Mouse (Mus musculus) heart, adult 2 months (tissue): ENCODE results near the gene Lyl1. TPM values are rescaled to one million over a fixed set of nuclear protein-coding genes. Genes with fewer than 3 reads are reported as not detected.
A peak's percentile ranks its signal among the peaks of the same experiment; 100 is the strongest.

Experiments
- DNase-seq, 2 experiments: peaks; one replicate each; pipeline ENCODE4 v3.0.0; 2021
- H3K27ac ChIP-seq: fragments of 200-600 bp; 2 replicates; pipeline ENCODE4 v1.8.1; 2022
- H3K27me3 ChIP-seq: fragments of 200-500 bp; 2 replicates; pipeline ENCODE4 v1.6.1; 2012; ENCODE audit warnings: mild to moderate bottlenecking, low read length, inconsistent platforms, mixed read lengths; ENCODE audit not compliant: control insufficient read depth, insufficient read depth
- H3K36me3 ChIP-seq: fragments of 200-500 bp; 2 replicates; pipeline ENCODE4 v1.6.1; 2012; ENCODE audit warnings: low read length, inconsistent platforms; ENCODE audit not compliant: control insufficient read depth, insufficient read depth
- H3K4me1 ChIP-seq: fragments of 200-500 bp; 2 replicates; pipeline ENCODE4 v1.6.1; 2011; ENCODE audit warnings: low read length; ENCODE audit not compliant: control insufficient read depth, insufficient read depth
- H3K4me3 ChIP-seq: fragments of 200-600 bp; 2 replicates; pipeline ENCODE4 v1.8.1; 2022
- H3K79me2 ChIP-seq: fragments of 200-500 bp; replicated peaks from 2 replicates; pipeline ENCODE4 v1.6.1; 2012; ENCODE audit warnings: mild to moderate bottlenecking, inconsistent platforms, low read length, moderate library complexity, mixed read lengths; ENCODE audit not compliant: control insufficient read depth, insufficient read depth
- H3K9ac ChIP-seq: fragments of 200-500 bp; 2 replicates; pipeline ENCODE4 v1.6.1; 2012; ENCODE audit warnings: low read depth, mild to moderate bottlenecking, control low read depth, inconsistent platforms, low read length, mixed read lengths
- CTCF ChIP-seq: fragments of 200-600 bp; IDR thresholded peaks from 2 replicates; pipeline ENCODE4 v1.8.1; 2022; ENCODE audit warnings: antibody characterized with exemption, mild to moderate bottlenecking, moderate library complexity
- EP300 ChIP-seq: fragments of 200-500 bp; IDR thresholded peaks from 2 replicates; pipeline ENCODE4 v1.6.1; 2011; ENCODE audit warnings: low read depth, low read length, control low read depth; ENCODE audit not compliant: insufficient read depth
- POLR2A ChIP-seq: fragments of 200-500 bp; IDR thresholded peaks from 2 replicates; pipeline ENCODE4 v1.6.1; 2011; ENCODE audit warnings: mild to moderate bottlenecking, low read depth, low read length, control low read depth; ENCODE audit not compliant: insufficient read depth
- WGBS: fragments of 180-500 bp; shearing (Covaris S2); methylation state at CpG from one replicate; pipeline ENCODE4 v1.1.7; 2018; 5-methylcytosine and 5-hydroxymethylcytosine counted together
- intact Hi-C: fragments of 180-260 bp; cut with DNase I; formaldehyde crosslinking; loops from one replicate; pipeline ENCODE4 v1.15.1; 2025
- polyA plus RNA-seq: library from polyadenylated mRNA; depleted of rRNA; stranded (reverse); fragments of >200 nt; gene quantifications from 2 replicates; pipeline ENCODE4 v1.2.3, GENCODE M21; 2012
- total RNA-seq, 2 experiments: library from RNA; stranded (reverse); gene quantifications; 2 replicates each; pipeline ENCODE4 v1.2.3; 2021

Gene Lyl1
- total and polyA plus RNA-seq, 3 experiments, result 3.0 to 7.7 (median 3.7) TPM

DNA sequence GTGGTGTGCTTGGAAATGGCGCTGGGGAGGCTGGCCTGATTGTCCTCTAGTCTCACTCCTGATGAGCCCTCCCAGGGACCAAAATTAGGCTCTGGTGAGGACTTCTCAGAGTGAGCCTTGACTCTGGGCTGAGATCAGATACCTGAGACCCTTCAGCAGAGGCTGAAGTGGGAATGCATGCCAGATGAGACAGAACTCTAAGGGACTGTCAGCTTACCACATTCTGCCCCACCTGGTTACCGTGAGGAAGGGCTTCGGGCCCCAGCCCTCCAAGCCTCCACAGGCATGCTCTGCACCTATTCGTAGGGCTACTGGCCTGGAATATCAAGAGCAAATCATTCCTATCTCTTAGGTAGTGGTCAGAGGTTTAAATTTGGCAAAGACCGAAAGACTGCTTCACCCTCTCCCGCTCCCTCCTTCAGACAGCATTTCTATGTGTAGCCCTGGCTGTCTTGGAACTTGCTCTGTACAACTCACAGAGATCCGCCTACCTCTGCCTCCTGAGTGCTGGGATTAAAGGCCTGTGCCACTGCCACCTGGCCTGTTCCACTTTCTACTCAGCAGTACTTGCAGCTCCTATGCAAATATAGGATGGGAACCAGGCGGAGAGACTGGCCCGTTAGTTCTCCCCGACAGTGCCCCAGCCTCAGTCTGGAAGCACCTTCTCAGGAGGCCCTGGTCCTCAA lies 37.6 kb downstream of the Lyl1 start:
- TF ChIP-seq POLR2A (no peak), EP300 (no peak), CTCF (no peak)
- Histone ChIP-seq H3K79me2 (peaks cover 2% of the 10 kb centered on the region; the same call in 1 of the 2 replicates), H3K36me3 (no peaks in the 10 kb centered on the region; the same call in 1 of the 2 replicates), H3K4me3 (no peak overlapping the region), H3K4me1 (peaks cover 47% of the 10 kb centered on the region), H3K27me3 (no peaks in the 10 kb centered on the region), H3K9ac (peak overlapping the region; percentile 19; the same call in 1 of the 2 replicates), H3K27ac (peak overlapping the region; percentile 28)
- no peak for DNase-seq
- intact Hi-C loops, result no loop called here
- 77% methylated on average over 10 of the region's 10 CpGs for WGBS

DNA sequence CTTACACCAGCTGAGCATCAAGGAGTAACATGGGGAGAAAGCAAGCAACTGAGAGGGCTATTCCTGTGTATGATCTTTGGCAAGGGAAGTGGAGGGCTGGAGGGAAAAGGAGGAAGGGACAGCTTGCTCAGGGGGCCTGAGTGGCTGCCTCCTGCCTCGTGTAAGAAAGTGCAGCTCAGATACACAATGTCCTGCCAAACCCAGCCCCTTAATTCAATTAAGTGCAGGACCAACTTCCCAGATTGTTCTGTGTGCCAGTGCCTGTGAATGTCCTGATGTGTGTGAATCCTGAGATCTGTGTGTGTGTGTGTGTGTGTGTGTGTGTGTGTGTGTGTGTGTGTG lies 38.1 kb downstream of the Lyl1 start:
- no peak for DNase-seq
- Histone ChIP-seq H3K4me3 (no peak overlapping the region), H3K36me3 (no peaks in the 10 kb centered on the region; the same call in 1 of the 2 replicates), H3K27ac (peak overlapping the region; percentile 17; the same call in 1 of the 2 replicates), H3K4me1 (peaks cover 49% of the 10 kb centered on the region), H3K9ac (no peak overlapping the region; the same call in 1 of the 2 replicates), H3K27me3 (no peaks in the 10 kb centered on the region), H3K79me2 (peaks cover 2% of the 10 kb centered on the region; the same call in 1 of the 2 replicates)
- TF ChIP-seq POLR2A, result no peak
- WGBS, result 13% methylated on average over 1 of the region's 1 CpGs
- intact Hi-C loops, result no loop called here

DNA sequence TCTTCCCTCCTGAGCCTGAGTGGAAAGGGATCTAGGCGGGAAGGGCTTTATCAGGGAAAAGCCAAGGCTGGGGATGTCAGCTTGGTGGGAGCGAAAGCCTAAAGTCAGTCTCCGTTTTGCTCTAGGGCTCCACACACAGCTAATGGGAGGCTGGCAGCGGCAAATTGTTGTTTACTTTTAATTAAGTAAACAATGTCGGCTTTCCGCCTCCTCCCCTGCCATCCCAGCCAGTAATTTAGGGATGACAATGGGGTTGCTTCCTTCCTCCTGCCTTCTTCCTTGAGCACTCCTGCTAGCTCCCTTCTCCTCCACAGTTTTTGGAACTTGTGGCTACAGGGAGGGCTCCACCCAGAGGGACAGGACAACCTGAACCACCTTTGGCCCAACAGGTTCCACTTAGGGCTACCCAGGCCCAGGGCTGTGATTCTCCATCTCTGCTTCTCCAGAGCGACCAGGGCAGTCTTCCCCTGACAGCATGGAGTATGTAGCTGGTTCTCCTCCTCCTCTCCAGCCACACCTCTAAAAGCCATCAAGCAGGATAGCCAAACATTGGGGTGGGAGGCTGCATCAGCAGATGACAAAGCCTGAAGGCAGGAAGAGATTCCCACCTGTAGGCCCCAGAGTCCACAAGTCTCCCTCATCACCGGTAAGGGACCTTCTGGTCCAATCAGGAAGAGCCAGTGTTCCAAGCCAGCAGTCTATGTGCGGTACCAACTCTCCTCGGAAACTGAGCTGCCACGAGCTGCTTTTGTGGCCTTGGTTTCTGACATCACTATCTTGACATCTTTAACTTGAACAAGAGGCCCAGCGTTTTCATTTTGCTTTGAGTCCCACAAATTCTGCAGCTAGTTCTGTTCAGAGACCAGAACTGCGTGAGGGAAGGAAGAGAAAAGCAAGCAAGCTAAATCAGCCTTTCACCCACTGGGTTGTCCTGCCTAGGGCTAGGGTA lies 39.9 kb downstream of the Lyl1 start:
- Histone ChIP-seq H3K79me2 (peaks cover 2% of the 10 kb centered on the region; the same call in 1 of the 2 replicates), H3K4me1 (peaks cover 49% of the 10 kb centered on the region), H3K27me3 (no peaks in the 10 kb centered on the region), H3K9ac (no peak overlapping the region), H3K36me3 (no peaks in the 10 kb centered on the region; the same call in 1 of the 2 replicates), H3K27ac (peak overlapping the region; percentile 78), H3K4me3 (no peak overlapping the region)
- intact Hi-C loops, result no loop called here
- WGBS, result 59% methylated on average over 13 of the region's 13 CpGs
- TF ChIP-seq POLR2A (no peak), CTCF (no peak), EP300 (no peak)
- no peak for DNase-seq

DNA sequence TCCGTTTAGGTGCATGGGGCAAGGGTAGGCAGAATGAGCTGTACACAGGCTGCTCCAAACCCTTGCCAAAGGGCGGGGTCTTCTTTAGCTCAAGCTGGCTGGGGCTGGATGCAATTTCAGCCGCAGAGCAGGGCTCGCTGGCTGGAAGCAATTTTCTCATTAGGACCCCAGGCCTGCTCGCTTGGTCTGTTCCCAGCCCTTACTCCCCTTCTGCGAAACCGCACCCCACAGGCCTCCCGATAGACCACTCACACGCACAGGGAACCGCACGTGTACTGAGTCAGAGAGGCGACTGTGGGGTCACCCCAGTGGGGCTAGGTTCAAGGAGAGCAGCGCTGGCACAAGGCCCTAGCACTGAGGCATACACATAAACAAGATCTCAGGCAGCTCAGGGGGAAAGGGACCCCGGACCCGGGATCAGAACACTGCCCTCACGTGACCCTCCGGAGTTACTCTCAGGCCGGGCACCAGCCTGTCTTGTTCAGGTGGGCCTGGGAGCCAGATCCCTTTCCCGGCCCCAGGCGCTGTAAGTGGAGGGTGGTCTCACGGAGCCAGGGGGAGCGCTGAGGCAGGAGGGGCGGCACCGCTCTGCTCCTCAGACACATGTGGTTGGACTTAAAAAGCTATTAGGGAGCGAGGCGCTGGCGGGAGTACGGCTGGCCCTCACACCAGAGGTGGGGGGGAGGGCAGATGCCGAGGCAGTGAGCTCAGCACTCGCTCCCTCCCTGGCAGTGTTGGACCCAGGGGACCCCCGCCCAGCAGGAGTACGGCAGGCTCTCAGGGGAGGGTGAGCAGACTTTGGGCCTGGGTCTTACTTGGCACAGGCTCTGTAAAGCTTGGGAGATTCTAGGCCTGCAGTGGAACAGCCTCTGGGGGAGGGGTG lies 41.2 kb downstream of the Lyl1 start:
- Histone ChIP-seq H3K9ac (peak overlapping the region; percentile 39), H3K79me2 (peaks cover 2% of the 10 kb centered on the region; the same call in 1 of the 2 replicates), H3K36me3 (no peaks in the 10 kb centered on the region; the same call in 1 of the 2 replicates), H3K4me3 (no peak overlapping the region), H3K27me3 (no peaks in the 10 kb centered on the region), H3K4me1 (peaks cover 47% of the 10 kb centered on the region), H3K27ac (peak overlapping the region; percentile 78)
- 53% methylated on average over 32 of the region's 32 CpGs for WGBS
- TF ChIP-seq EP300 (no peak), POLR2A (no peak), CTCF (no peak)
- peak; percentile 74 to 80 for DNase-seq
- intact Hi-C loops, result no loop called here

DNA sequence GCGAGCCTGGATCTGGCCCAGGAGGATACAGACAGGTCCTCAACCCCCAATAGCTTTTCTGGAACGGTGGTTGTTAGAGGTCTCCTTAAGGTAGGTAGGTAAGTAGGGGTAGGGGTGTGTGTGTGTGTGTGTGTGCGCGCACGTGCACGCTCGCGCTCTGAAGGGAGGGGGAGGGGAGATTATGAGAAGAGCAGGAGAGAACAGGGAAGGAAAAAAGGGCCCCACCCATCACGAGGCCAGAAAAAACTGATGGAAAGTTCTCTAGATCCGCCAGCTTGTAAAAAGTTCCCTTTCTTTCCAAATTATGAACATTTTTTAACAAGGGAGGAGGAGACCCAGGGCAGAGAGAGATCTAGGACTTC lies 41.8 kb downstream of the Lyl1 start:
- H3K9ac ChIP-seq, result peak overlapping the region; percentile 39

More for the DNA sequence above, 41.8 kb downstream of the Lyl1 start:
- Histone ChIP-seq H3K27me3 (no peaks in the 10 kb centered on the region), H3K4me3 (no peak overlapping the region), H3K4me1 (peaks cover 45% of the 10 kb centered on the region), H3K79me2 (peaks cover 2% of the 10 kb centered on the region; the same call in 1 of the 2 replicates), H3K27ac (peak overlapping the region; percentile 78), H3K36me3 (no peaks in the 10 kb centered on the region; the same call in 1 of the 2 replicates)
- TF ChIP-seq EP300 (0 out of 2 replicates have a peak, but pooled peaks have one; percentile 26), POLR2A (no peak)
- 42% methylated on average over 10 of the region's 10 CpGs for WGBS
- intact Hi-C loops, result no loop called here
- no peak for DNase-seq
